Mouse (Mus musculus) left cerebral cortex, adult 9 months (tissue): ENCODE data around the gene Mcf2l.

Source experiments
- DNase-seq, 2 experiments: peaks; one replicate each; pipeline ENCODE4 v3.0.0; 2022; ENCODE audit warnings: low spot score in 2 of 2

Gene Mcf2l

DNA sequence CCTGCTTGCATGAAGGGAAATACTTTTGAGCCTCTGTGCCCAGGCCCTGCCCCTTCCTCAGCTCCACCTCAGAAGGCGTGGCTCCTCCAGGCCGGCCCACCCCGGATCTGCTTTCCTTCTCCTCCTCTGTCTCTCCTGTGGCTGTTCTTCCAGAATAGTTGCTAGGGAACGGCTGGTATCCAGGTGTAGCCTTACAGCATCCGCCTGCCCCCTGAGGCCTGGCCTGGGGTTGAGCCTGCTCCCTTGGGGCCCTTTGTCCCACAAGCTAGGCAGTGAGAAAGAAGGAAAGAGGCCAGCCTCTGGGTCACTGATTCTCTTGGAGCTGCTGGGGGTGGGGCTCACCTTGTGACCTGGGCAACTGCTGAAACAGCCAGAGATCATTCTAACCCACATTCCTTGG, 38.4 kb downstream of the Mcf2l start:
- no peak for DNase-seq

DNA sequence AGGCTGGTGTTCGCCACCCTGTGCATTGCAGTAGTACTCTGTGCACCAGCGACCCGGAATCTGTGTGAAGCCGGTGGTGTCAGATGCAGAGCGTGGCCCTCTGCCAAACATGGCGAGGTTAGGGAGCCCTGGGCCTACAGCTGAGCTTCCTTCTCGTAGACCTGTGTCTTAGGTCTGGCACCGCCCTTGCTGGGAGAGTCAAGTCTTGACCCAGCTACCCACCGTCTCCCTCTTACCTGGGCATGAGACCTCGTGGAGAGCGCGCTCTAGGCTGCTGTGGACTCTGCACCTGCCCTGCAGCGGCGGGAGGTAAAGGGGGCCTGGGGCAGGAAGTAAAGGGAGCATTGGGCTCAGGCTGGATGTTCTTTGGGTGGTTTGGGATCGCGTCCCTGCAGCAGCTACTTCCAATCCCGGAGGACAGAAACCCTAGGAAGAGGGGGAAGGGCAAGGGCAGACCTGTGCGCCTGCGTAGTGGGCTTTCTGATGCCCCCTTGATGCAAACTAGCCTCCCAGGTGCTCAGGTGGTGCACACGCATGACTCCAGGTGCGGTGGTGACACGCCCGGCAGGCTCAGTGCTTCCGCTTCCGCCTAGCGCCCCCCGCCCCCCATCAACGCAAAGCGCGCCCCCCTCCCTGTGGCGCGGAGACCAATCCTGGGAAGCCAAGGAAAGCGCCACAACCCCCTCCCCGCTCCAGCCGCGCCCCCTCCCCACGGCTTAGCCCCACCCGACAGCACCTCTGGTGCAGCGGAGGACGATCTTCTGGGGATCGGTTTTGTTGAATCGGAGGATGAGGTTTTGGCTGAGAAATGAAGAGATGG, 41.8 kb downstream of the Mcf2l start:
- peak in 1 of 2 experiments; percentile 49 for DNase-seq

- peak in 1 of 2 experiments; percentile 28 for DNase-seq
These were observed 42.7 kb downstream of the Mcf2l start for GRCm38 (mm10) chr8:12916156-12916900.

DNA sequence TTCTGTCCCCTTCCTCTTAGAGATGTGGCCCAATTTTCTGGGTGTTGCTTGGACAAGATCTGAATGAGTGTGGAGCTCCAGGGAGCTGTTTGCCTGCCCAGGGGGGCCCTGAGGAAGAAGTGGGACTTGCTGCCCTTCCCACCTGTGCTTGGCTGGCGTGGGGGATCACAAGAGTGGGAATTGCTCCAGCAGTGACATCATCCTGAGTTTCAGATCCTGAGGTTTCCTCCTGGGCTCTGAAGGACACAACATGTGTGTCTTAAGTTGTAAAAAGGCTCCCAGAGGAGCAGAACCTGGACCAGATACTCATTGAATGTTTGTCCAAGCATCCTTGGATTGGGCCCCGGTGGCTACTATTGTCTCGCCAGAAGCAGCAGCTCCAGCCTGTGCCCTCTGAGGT, 43.4 kb downstream of the Mcf2l start:
- peak in 1 of 2 experiments; percentile 38 for DNase-seq

DNA sequence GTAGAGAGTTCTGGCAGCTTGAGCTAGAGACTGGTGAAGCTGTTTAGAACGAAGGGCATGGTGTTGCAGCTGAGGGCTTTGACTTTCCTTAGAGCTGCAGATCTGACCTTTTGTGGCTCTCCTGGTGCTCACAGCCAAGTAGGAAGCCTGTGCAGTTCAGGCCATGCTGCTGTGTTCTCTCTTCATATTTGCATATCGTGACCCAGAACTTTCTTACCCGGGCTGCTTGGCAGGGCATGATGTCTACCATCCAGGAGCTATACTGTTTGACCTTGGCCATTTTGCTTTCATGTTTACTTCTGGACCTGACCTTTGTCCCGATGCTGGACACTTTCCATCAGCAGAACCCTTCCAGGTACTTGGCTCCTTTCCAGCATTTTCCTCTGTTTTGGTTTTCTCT, 44.2 kb downstream of the Mcf2l start:
- no peak for DNase-seq

DNA sequence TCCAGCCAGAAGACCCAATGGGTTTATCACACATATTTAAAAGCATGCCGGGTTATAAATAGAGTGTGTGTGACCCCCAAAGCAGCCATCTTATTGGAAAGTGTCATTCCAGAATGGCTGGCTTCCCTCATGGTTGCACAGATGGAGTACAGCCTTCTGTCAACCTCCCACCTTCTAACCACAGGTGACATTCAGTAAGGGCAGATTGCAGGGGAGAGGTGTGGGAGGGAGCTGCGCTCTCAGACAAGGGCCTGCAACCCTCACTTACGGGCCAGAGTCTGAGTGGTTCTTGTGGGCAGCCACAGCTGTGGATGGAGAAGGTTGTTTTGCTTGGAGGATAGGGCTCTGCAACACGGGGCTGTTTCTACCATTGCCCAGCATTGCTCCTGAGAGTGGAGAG, 47.0 kb downstream of the Mcf2l start:
- no peak for DNase-seq

DNA sequence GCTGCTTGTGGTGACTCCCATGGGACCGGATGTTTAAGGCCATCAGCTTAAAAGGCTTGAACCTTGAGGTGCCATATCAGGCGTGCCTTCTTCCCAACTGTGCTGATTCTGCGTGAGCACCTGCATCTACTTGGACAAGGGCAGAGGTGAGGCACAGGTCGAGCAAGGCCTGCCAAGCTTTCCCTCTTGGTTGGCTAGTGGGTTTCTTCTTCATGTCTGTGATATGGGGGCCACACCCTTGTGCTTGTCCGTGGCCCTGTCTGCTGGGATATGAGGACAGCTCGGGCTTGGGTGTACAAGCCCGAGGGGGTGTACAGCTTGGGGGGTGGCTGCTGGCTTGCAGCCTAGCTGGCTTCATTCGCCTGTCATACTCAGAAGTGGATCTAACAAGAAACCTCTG, 51.4 kb downstream of the Mcf2l start:
- no peak for DNase-seq

GRCm38 (mm10) chr8:12925941-12926381, 52.4 kb downstream of the Mcf2l start:
- no peak for DNase-seq

- peak in 1 of 2 experiments; percentile 64 for DNase-seq
These were observed 53.8 kb downstream of the Mcf2l start for GRCm38 (mm10) chr8:12927204-12927983.

- DNase-seq: peak in 1 of 2 experiments; percentile 38
These were observed 54.4 kb downstream of the Mcf2l start for GRCm38 (mm10) chr8:12928033-12928432.

DNA sequence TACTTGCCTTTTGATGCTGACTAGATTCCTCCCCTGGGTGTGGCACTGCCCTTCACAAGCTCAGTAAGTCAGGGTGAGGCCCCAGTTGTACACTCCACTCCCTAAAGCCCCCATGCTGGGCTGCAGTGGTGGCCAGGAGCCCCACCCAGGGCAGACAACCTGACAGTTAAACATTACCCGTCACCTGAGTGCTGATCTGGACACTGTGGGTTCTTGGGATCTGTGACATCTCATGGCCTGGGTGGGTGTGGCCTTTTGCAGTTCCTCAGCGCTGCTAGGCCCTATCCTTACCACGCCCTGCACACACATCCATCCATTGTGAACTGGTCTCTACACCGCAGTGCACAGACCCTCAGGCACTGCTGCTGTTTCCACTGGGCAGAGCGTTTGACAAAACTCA, 55.3 kb downstream of the Mcf2l start:
- DNase-seq: no peak

GRCm38 (mm10) chr8:12930290-12930689, 56.7 kb downstream of the Mcf2l start:
- DNase-seq: no peak

DNA sequence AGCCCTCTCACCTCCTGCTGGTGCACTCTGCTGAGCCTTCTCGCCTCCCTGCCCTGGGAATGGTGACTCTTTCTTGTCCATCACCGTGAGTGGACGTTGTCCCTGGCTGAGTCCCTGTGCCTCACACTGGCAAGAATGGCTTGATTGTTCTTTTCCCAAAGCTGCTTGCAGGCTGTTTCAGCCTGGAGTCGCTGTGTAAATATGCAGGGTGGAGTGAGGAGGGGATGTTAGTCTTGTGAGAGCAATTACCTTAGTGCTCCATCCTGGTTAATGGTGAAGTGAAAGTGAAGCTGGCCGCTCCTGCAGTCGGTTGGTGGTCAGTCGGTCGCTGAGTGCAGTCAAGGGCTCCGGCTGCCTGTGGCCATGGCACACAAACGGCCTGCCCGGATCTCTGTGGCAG, 57.8 kb downstream of the Mcf2l start:
- DNase-seq: no peak

DNA sequence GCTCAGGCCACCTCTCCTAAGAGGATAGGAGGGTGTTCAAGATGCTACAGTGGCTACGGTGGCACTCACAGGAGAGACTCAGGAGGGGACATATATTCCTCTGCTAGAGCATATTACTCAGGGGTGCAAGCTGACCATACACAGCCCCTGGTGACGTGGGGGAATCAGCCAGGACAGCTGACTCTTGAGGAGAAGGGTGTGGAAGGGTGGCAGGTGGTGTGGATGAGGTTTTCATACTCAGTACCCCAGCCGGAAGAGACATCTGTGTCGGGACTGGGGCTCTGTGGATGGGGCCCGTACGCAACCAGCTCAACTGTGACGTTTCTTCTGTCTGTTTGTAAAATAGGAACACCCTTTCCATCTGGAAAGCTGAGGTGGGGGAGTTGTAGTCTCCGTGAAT, 58.9 kb downstream of the Mcf2l start:
- no peak for DNase-seq

DNA sequence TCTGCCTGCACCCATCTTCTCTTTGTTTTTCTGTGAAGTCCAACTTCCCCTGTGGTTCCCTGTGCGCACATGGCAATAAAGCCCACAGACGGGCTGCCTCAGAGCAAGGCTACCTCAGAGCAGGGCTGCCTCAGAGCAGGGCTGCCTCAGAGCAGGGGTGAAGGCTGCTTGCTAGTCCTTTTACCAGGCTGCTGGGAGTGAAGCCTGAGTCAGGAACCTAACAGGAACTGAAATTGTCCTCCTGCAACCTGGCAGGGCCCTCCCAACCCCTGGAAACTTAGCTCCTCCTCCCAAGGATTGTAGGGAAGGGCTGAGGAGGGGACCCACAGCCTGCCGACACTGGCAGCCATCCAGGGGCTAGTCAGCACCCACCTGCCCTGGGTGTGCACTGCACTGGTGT, 60.2 kb downstream of the Mcf2l start:
- DNase-seq: no peak

GRCm38 (mm10) chr8:12934453-12935043, 60.9 kb downstream of the Mcf2l start:
- no peak for DNase-seq

- peak in 1 of 2 experiments; percentile 30 for DNase-seq
These were observed 66.9 kb downstream of the Mcf2l start for GRCm38 (mm10) chr8:12940549-12940948.

DNA sequence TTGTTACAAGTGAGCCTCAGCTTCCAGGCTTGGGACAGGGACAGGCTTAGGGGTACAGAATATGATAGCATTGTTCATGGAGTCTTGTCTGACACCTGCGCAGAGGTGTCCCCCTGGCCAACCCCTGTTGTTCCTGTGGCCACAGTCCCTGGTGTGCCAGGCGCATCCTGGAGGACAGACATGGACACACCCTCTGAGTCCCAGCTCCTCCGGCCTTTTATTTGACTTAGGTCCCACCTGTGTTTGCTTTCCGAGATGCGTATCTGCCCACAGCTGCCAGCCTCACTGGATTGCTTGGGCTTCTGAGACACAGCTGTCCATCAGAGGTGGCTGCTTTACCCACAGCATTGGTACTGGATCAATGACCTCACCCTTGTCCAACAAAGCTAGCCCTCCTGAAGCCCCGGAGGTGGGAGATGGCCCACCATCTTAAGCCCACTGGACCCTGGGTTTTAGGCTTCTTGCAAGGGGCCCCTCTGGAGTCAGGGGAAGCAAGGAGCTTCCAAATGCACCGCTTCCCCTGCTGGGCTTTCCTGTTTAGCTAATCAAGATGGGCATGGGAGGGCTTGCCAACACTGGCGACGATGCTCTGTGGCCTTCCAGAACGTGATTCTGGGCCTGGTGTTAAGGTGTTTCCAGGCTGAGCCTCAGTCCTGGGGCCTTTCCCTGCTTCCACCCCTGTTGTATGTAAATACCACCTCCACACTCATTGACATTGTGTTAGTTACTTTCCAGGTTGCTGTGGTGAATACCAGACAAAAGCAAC, 67.7 kb downstream of the Mcf2l start:
- DNase-seq: no peak

DNA sequence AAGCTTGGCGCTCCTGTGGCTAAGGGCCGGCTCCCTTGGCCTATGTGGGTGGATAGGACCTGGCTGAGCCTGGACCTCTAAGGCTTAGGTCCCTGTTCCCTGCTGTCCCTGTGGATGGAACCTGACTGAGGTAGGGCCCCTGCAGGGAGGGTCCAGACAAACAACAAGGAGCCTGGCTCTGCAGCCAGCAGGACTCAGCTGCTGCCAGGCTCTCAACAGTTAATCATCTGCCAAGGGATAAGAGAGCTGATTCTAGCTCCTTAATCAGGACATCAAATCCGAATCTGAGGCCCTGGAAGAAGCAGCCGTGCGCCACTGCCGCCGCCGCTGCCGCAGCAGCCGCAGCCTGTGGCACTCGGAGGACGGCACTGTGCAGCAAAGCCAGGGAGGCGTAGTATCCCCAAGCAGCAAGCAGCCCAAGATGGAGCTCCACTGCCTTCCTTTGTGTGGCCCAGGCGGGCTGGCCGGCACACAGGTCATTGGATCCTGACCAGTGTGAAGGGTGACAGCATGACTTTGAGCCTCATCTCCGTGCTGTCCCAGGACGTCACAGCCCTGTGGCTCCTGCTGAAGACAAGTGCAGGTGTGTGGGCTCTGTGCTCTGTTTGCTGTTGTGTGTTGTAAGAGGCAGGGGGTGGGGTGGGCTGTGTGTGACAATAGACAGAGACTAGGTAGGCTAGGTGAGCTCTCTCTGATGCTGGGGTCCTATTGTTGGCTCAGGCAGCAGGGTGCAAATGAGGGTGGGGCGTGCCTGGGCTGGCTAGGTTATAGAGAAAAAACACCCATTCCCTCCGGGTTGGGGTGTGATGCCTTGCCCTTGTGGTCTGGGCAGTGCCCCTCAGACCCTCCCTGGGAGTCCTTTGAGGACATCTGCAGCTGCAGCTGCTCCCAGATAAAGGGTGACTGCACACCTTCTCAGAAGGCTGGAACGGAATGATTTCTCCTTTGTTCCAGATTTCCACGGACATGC, 74.3 kb downstream of the Mcf2l start:
- peak in 1 of 2 experiments; percentile 31 for DNase-seq

- DNase-seq: no peak
These were observed 75.0 kb downstream of the Mcf2l start for GRCm38 (mm10) chr8:12948574-12948961.
